Mouse (Mus musculus) intestine, embryonic 16.5 days (tissue): ENCODE results near the gene Fstl1. TPM values are rescaled to one million over a fixed set of nuclear protein-coding genes. Genes with fewer than 3 reads are reported as not detected.

Source experiments
- ATAC-seq: fragments of 200-750 bp; cut with Nextera tagmentation; 2 replicates; pipeline ENCODE4 v1.8.0; 2017; ENCODE audit warnings: moderate TSS enrichment, moderate library complexity
- H3K27ac ChIP-seq: fragments of 300-500 bp; sonication (generic); 2 replicates; pipeline ENCODE4 v1.5.1; 2014; ENCODE audit warnings: mild to moderate bottlenecking, low read length
- H3K27me3 ChIP-seq: fragments of 300-500 bp; sonication (generic); replicated peaks from 2 replicates; pipeline ENCODE4 v1.6.1; 2014; ENCODE audit warnings: low read length, control low read depth, mixed read lengths; ENCODE audit not compliant: control insufficient read depth, insufficient read depth
- H3K36me3 ChIP-seq: fragments of 300-500 bp; sonication (generic); 2 replicates; pipeline ENCODE4 v1.6.1; 2014; ENCODE audit warnings: low read length, control low read depth; ENCODE audit not compliant: control insufficient read depth, insufficient read depth
- H3K4me1 ChIP-seq: fragments of 300-500 bp; sonication (generic); 2 replicates; pipeline ENCODE4 v1.6.1; 2014; ENCODE audit warnings: low read length, control low read depth, mixed read lengths; ENCODE audit not compliant: control insufficient read depth, insufficient read depth
- H3K4me2 ChIP-seq: fragments of 300-500 bp; sonication (generic); 2 replicates; pipeline ENCODE4 v1.6.1; 2014; ENCODE audit warnings: low read depth, low read length, control low read depth
- H3K4me3 ChIP-seq: fragments of 300-500 bp; sonication (generic); 2 replicates; pipeline ENCODE4 v1.5.1; 2014; ENCODE audit warnings: mild to moderate bottlenecking, low read length
- H3K9ac ChIP-seq: fragments of 300-500 bp; sonication (generic); 2 replicates; pipeline ENCODE4 v1.6.1; 2014; ENCODE audit warnings: low read depth, low read length
- H3K9me3 ChIP-seq: fragments of 300-500 bp; sonication (generic); 2 replicates; pipeline ENCODE4 v1.6.1; 2016; ENCODE audit warnings: low read length, control low read depth; ENCODE audit not compliant: control insufficient read depth
- WGBS: fragments of 180-500 bp; shearing (Covaris S2); extraction: QIAGEN DNeasy Blood & Tissue Kit; methylation state at CpG from one replicate; pipeline ENCODE4 v1.1.7; 2014; 5-methylcytosine and 5-hydroxymethylcytosine counted together
- polyA plus RNA-seq: library from polyadenylated mRNA; unstranded; fragments of >200 nt; fragmentation: Nextera tagmentation; extraction: Ambion mirVana; gene quantifications from 2 replicates; pipeline ENCODE4 v1.2.1, GENCODE M21; 2015

Fstl1 gene
- 208 and 225 TPM in 2 replicates for polyA plus RNA-seq

- Histone ChIP-seq H3K4me2 (peak within 1 kb of the TSS; percentile 71), H3K4me3 (peak within 1 kb of the TSS; percentile 80), H3K4me1 (peaks cover 9% of the 10 kb centered on the region), H3K27ac (peak within 1 kb of the TSS; percentile 87), H3K27me3 (no peaks in the 10 kb centered on the region; the same call in 1 of the 2 replicates), H3K9ac (peak within 1 kb of the TSS; percentile 83), H3K36me3 (no peaks in the 10 kb centered on the region), H3K9me3 (no peaks in the 10 kb centered on the region)
- WGBS: under 1% methylated on average over 47 of the region's 52 CpGs
- ATAC-seq: peak; percentile 85
These were observed at the start of gene Fstl1 for GRCm38 (mm10) chr16:37776860-37777651. Gene Fstl1, plus strand, starts transcription at chr16:37776873.

- ATAC-seq: no peak
- H3K27me3 ChIP-seq: no peaks in the 10 kb centered on the region
- H3K9me3 ChIP-seq: no peaks in the 10 kb centered on the region
- no peak overlapping the region for H3K9ac ChIP-seq
- H3K4me2 ChIP-seq: no peak overlapping the region
- no peak overlapping the region for H3K27ac ChIP-seq
- no peak overlapping the region for H3K4me3 ChIP-seq
- WGBS: 65% methylated on average over 1 of the region's 1 CpGs
- no peaks in the 10 kb centered on the region for H3K36me3 ChIP-seq
- peaks cover 3% of the 10 kb centered on the region; the same call in 1 of the 2 replicates for H3K4me1 ChIP-seq
These were observed 48.0 kb upstream of the Fstl1 start for GRCm38 (mm10) chr16:37728674-37729073.

GRCm38 (mm10) chr16:37729381-37730150, 47.1 kb upstream of the Fstl1 start:
- H3K27me3 ChIP-seq: no peaks in the 10 kb centered on the region
- no peaks in the 10 kb centered on the region for H3K36me3 ChIP-seq
- no peak overlapping the region for H3K4me3 ChIP-seq
- H3K4me2 ChIP-seq: no peak overlapping the region
- H3K9me3 ChIP-seq: no peaks in the 10 kb centered on the region
- H3K4me1 ChIP-seq: peaks cover 3% of the 10 kb centered on the region; the same call in 1 of the 2 replicates
- no peak overlapping the region for H3K27ac ChIP-seq
- no peak for ATAC-seq
- no peak overlapping the region for H3K9ac ChIP-seq
- 51% methylated on average over 9 of the region's 9 CpGs for WGBS

DNA sequence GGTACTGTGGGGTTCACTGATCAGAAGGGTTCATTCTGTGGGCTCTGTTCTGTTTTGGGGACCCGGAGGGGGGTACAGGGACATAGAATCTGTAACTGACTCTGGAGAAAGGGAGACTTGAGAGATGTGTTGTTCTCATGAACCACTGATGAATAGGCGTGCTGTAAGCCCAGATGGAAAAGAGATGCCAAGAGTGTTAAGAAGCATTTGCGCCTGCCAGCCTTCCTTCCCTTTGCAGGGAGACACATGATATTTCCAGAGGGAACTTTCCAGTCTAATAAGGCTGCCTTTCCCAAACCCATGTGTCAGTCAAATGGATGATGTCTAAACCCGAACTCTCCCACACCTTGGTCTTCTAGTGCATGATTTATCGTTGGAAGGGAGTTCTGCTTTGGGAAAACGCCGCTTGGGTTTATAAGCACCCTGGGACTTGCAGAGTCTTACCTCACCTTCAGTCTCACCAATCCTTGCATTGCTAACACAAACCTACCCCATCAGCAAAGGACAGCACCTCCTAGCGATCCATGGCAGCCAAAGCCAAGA, 46.3 kb upstream of the Fstl1 start:
- Histone ChIP-seq H3K4me3 (no peak overlapping the region), H3K36me3 (no peaks in the 10 kb centered on the region), H3K9me3 (no peaks in the 10 kb centered on the region), H3K9ac (no peak overlapping the region), H3K27me3 (no peaks in the 10 kb centered on the region), H3K27ac (no peak overlapping the region), H3K4me2 (no peak overlapping the region), H3K4me1 (peaks cover 3% of the 10 kb centered on the region; the same call in 1 of the 2 replicates)
- WGBS: 82% methylated on average over 8 of the region's 8 CpGs
- no peak for ATAC-seq

- H3K9ac ChIP-seq: no peak overlapping the region
- 39% methylated on average over 4 of the region's 4 CpGs for WGBS
- no peaks in the 10 kb centered on the region for H3K27me3 ChIP-seq
- H3K4me3 ChIP-seq: no peak overlapping the region
- H3K4me1 ChIP-seq: peaks cover 3% of the 10 kb centered on the region; the same call in 1 of the 2 replicates
- no peaks in the 10 kb centered on the region for H3K36me3 ChIP-seq
- no peak overlapping the region for H3K4me2 ChIP-seq
- H3K9me3 ChIP-seq: no peaks in the 10 kb centered on the region
- ATAC-seq: no peak
- H3K27ac ChIP-seq: 0 out of 2 replicates have a peak overlapping the region, but pooled peaks have one; percentile 15
These were observed 45.2 kb upstream of the Fstl1 start for GRCm38 (mm10) chr16:37731431-37731830.

- H3K27me3 ChIP-seq: no peaks in the 10 kb centered on the region
- no peaks in the 10 kb centered on the region for H3K36me3 ChIP-seq
- H3K9ac ChIP-seq: no peak overlapping the region
- H3K27ac ChIP-seq: peak overlapping the region; percentile 55; the same call in 1 of the 2 replicates
- 59% methylated on average over 7 of the region's 7 CpGs for WGBS
- no peak overlapping the region for H3K4me3 ChIP-seq
- no peak overlapping the region for H3K4me2 ChIP-seq
- ATAC-seq: peak; percentile 56; the same call in 1 of the 2 replicates
- no peaks in the 10 kb centered on the region for H3K9me3 ChIP-seq
- H3K4me1 ChIP-seq: peaks cover 3% of the 10 kb centered on the region; the same call in 1 of the 2 replicates
These were observed 44.5 kb upstream of the Fstl1 start for GRCm38 (mm10) chr16:37732023-37732761.

DNA sequence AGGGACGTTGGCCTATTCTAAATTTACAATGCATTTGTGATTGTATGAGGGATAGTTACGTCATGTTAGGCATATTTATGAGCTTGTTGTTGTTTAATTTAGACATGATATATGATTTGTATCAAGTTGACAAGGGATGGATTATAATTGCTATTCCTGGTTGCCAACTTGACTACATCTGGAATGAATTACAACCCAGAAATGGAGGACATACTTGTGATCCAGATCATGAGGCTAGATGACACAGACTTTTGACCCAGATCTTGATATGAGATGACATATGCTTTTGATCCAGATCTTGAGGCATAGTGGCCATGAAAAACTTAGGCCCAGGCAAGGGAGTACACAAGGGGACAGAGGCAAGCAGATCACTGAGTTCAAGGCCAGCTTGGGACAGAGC, 36.6 kb upstream of the Fstl1 start:
- no peak overlapping the region for H3K9ac ChIP-seq
- 71% methylated on average over 2 of the region's 2 CpGs for WGBS

DNA sequence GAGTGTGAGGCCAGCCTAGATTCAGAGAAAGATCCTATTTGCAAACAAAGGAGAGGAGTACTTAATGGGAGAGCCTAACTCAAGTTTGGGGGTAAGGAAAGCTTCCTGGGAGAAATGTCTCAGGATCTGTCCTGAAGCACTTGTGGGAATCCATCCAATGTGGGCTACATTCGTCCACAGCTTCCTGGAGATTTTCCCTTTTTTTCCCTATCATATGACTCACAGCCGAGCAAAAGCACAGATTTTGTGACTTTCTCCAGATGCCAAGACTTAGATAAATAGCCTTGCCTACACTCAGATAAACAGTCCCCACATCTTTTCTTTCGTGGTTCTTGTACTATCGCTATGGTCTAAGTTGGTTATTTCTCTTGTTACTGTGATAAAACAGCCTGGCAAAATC, 34.4 kb upstream of the Fstl1 start:
- no peak overlapping the region for H3K4me2 ChIP-seq
- H3K4me1 ChIP-seq: peaks cover 4% of the 10 kb centered on the region; the same call in 1 of the 2 replicates
- no peak for ATAC-seq
- no peak overlapping the region for H3K4me3 ChIP-seq
- WGBS: 46% methylated on average over 4 of the region's 4 CpGs
- H3K9me3 ChIP-seq: no peaks in the 10 kb centered on the region
- H3K27me3 ChIP-seq: no peaks in the 10 kb centered on the region
- H3K9ac ChIP-seq: no peak overlapping the region
- H3K27ac ChIP-seq: no peak overlapping the region
- H3K36me3 ChIP-seq: no peaks in the 10 kb centered on the region

More for the DNA sequence above, 36.6 kb upstream of the Fstl1 start:
- Histone ChIP-seq H3K4me2 (no peak overlapping the region), H3K9me3 (no peaks in the 10 kb centered on the region), H3K27ac (no peak overlapping the region), H3K36me3 (no peaks in the 10 kb centered on the region), H3K27me3 (no peaks in the 10 kb centered on the region), H3K4me3 (no peak overlapping the region), H3K4me1 (peaks cover 4% of the 10 kb centered on the region; the same call in 1 of the 2 replicates)
- ATAC-seq: no peak
